Mouse (Mus musculus): Measurements from ENCODE around the gene Aida. TPM values are rescaled to one million over a fixed set of nuclear protein-coding genes. Genes with fewer than 3 reads are reported as not detected.
"Not testable (repeated sequence)": the region's sequence is repeated elsewhere in the genome, so short reads cannot be mapped to it uniquely, and the experiment has no call there.

Aida gene
- total RNA-seq, 2 experiments from 2014 or later: 32.6 to 38.6 TPM

DNA sequence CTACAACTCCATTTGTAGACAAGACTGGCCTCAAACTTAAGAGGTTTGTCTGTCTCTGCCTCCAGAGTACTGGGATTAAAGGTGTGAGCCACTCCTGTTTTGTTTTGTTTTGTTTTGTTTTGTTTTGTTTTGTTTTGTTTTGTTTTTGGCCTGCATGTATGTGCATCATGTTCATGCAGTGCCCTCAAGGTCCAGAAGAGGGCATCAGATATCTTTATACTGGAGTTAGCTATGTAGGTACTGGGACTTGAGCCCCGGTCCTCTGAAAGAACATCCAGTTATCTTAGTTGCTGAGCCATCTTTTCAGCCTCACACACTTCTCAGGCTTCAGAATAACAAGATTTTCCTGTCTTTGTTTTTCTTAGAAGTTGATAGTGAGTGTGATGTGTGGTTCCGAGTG, 19.4 kb downstream of the Aida start:
- no peak for DNase-seq

GRCm38 (mm10) chr1:183320708-183321107, 24.3 kb downstream of the Aida start:
- no peak for DNase-seq

- not testable (repeated sequence) for DNase-seq
Observed at GRCm38 (mm10) chr1:183322496-183322895, 26.1 kb downstream of the Aida start.

- no peak for DNase-seq
Observed at GRCm38 (mm10) chr1:183323923-183324322, 27.5 kb downstream of the Aida start.

DNA sequence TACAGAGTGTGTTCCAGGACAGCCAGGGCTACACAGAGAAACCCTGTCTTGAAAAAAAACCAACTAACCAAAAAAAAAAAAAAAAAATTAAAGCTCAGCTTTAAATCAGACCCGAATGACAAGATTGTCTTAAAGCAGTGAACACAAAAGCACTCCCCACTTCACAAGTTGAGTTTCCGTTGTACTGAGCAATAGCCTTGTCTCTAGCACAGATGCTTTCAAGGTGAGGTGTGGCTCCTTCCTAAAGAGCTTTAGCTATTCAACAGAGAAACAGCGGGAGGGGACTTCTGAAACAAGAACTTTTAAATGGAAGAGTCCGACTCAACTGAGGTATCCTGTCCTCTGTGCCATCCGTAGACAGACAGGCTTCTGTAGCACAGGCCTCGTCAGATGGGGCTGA, 28.0 kb downstream of the Aida start:
- DNase-seq: no peak

DNA sequence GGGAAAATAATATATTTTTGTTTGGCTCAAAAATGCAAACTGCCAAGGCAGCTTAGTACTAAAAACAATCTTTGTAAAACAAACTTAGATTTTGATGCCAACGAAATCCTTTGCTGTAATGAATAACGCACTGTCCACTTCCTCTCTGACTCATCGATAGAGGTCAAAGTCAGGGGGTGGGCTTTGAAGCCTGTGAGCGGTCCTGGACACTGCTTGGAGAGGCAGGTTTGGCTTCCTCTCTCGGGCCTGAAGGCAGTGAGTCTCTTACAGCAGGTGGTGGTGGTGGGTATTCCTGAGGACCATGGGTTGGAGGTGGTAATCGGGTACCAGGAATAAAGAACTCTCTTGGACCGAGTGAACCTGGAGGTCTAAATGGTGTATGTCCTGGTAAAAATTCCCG, 30.8 kb downstream of the Aida start:
- DNase-seq: no peak

DNA sequence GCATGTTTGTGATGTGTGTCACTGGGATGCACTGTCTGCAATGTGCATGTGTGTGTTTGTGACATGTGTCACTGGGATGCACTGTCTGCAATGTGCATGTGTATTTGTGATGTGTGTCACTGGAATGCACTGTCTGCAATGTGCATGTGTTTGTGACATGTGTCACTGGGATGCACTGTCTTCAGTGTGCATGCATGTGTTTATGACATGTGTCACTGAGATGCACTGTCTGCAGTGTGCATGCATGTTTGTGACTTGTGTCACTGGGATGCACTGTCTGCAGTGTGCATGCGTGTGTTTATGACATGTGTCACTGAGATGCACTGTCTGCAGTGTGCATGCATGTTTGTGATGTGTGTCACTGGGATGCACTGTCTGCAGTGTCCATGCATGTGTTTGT, 46.5 kb downstream of the Aida start:
- not testable (repeated sequence) for DNase-seq

GRCm38 (mm10) chr1:183344886-183345816, 48.8 kb downstream of the Aida start:
- peak; percentile 85 for DNase-seq

- DNase-seq: no peak
Observed at GRCm38 (mm10) chr1:183345817-183346195, 49.4 kb downstream of the Aida start.

DNA sequence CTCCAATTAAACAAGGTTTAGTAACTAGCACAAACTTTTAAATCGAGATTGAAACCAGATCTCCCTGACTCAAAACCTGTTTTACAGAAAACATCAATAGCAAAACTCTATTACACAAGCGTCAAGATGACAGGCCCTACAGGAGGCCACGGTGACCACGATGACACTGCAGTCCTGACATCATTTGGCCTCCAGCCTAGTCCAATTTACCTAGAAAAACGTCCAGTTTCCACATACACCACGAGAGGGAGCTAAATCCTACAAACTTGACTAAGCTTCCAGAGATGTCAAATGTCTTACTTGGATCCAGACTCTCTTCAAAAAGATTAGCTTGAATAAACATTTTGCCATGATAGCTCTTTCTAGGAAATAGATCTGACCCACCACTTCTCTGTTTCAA, 53.5 kb downstream of the Aida start:
- peak; percentile 30 for DNase-seq

DNA sequence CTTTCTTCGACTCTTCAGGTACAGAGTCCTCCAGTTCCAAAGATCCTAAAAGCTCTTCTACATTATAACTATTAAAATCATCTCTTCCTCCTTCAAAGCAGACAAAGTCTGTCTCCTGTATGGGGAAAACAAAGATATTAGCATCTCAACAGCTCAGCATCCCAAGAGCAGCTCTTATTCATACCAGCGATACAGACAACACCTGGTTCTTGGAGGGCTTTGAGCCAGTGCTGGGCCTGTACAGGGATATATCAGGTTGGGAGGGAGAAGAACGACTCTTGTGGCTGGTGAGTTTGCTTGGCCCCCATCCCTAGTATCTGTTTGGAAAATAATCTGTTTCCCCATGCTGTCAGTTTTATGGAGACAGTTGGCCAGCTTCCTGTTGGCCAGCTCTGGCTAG, 62.5 kb downstream of the Aida start:
- DNase-seq: no peak

DNA sequence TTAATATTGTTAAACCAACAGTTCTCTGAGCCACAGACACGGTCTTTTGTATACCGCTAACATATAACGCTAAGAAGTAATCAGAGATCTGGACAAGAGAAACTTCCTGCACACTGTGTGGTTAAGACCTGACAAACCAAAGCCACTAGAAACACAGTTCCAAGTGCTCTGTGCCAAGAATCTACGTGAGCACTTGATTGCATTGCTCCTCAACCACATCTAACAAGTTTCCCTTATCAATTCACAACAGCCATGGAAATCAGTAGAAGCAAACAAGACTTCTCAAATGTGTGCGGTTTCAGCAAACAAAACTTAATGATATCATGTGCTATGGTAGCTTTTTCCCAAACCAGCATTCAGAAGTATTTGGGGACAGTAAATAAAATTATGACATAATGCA, 65.9 kb downstream of the Aida start:
- DNase-seq: no peak

DNA sequence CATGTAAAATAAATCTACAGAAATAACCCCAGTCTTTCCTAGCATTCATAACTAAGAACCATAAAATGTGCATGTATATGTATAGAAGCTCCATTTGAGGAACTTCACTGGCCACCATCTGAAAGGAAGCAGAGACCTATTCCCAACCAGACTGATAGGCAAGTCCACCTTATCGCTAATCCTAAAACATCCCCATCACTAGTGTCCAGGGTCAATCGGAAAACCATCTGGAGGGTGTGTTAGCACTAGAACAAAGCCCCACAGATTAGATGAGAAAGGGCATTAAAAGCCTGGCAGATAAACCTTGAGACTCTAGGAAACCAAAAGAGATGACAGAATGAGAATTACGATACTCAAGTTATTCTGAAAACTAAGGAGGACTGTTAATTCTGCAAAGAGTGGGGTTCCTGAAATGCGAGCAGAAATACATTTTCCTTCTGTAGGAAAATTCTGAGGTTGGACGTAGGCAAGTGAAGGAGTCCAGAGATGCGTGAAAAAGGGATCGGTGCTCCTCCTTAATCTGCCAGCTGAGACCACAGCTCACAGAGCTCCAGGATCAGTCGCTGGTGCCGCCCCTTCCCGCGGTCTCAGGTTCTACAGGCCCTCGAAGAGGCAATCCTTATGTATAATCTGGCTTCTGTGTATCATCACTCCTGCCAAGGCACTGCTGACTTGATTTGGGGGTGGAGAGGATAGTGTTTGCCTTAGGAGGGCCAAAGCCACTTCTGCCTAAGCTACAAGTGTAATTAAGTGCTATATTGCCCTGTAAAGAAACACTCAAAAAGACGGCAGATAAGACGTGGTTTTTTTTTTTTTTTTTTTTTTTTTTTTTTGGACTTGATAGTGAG, 66.6 kb downstream of the Aida start:
- DNase-seq: no peak

GRCm38 (mm10) chr1:183363577-183363867, 67.1 kb downstream of the Aida start:
- no peak for DNase-seq

GRCm38 (mm10) chr1:183366361-183366760, 70.0 kb downstream of the Aida start:
- DNase-seq: no peak

DNA sequence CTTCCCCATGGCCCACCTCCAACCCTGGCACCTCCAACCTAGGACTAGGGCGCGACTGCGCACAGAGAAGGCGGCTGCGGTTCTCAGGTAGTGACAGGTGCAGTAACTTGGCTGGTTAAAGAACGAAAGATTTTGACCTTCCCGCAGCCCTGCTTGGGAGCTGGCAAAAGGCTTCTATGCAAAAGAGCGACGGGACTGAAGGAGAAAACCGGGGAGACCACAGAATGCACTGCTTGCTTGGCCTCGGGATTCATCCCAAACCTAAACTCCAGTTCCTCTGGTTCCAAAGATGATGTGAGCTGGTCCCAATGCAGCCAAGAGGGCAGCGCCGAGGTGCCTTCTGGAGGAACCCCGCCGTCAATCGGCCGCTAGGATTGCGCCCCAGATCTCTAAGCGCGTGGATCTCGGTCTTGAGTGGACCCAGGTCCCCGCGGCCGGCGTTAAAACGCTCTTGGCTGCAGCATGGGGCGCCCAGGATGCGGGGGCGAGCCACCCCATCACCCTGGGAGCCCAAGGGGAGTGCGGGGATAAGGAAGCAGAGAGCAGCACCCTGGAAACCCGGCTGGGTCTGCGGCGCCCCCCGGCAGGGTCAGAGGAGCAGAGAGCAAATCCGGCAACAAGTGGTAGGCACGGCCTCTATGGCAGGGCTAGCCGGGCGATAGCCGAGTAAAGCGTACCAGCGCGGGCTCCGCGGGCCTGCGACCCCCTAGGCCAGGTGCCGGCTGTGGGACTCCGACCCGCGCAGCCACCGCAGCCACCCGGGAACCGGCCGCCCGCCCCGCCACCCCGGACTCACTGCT, 72.4 kb downstream of the Aida start:
- peak; percentile 11 for DNase-seq

- DNase-seq: peak; percentile 95
Observed at GRCm38 (mm10) chr1:183369427-183370014, 73.1 kb downstream of the Aida start, which contains the start of gene Mia3. Gene Mia3, minus strand, starts transcription at chr1:183369553.

DNA sequence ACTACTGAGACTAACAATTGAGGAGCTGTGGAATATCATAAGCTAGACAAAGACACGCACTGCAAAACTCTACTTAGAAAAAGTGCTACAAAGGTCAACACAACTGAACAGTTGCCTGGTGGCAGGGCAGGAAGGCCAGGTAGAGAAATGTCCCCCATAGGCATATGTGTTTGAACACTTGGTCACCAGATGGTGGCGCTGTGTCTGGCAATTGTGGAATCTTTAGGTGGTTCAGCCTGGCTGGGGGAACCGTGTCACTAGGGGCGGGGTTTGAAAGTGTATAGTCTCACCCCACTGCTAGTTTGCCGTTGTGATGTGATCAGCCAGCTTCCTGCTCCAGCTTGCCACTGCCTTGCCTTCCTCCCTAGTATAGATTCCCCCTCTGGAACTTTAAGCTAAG, 78.3 kb downstream of the Aida start:
- DNase-seq: no peak
